Mouse (Mus musculus): ENCODE measurements around the gene Pigk. TPM values are rescaled to one million over a fixed set of nuclear protein-coding genes. Genes with fewer than 3 reads are reported as not detected.

The Pigk gene
- polyA plus RNA-seq, 1 experiment, result 5.8 TPM

DNA sequence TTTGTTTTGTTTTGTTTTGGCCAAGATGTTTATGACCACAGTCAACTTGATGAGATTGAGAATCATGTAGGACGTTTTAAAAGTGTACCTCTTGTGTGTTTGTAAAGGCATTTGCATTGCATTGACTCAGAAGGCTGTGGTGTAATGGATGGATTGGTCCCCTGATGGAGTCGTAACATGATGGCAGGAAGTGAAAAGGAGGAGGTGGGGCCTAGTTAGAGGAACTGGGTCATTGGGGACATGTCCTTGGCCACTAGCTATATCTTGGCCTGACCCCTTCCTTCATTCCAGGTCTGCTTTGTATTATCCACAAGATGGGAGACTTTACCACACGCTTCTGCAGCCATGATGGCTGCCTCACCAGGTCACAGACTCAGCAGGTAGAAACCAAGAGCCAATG is 217.5 kb downstream of the Pigk start:
- no peaks in the 10 kb centered on the region for H3K36me3 ChIP-seq (ENCODE audit: control insufficient read depth, insufficient read depth, low read length)
- H3K27ac ChIP-seq (ENCODE audit: insufficient read depth, low read length), result no peak overlapping the region
- H3K4me1 ChIP-seq (ENCODE audit: control insufficient read depth, insufficient read depth, insufficient read length), result peaks cover 15% of the 10 kb centered on the region; the same call in 1 of the 2 replicates
- H3K4me3 ChIP-seq (ENCODE audit: extremely low read depth, insufficient read depth, insufficient read length), result no peak overlapping the region
- H3K27me3 ChIP-seq (ENCODE audit: control insufficient read depth, insufficient read depth, low read length), result no peaks in the 10 kb centered on the region
- TF ChIP-seq CTCF (IDR thresholded peaks at IDR 0.05; ENCODE audit: extremely low read depth, insufficient read depth, insufficient read length, insufficient replicate concordance) (no peak), POLR2A (IDR thresholded peaks at IDR 0.05; ENCODE audit: low read depth, low read length) (no peak)
- no peak for DNase-seq (ENCODE audit: low read depth in 1 of 2, low spot score in 2 of 2)
- WGBS, result 72% methylated on average over 3 of the region's 3 CpGs

DNA sequence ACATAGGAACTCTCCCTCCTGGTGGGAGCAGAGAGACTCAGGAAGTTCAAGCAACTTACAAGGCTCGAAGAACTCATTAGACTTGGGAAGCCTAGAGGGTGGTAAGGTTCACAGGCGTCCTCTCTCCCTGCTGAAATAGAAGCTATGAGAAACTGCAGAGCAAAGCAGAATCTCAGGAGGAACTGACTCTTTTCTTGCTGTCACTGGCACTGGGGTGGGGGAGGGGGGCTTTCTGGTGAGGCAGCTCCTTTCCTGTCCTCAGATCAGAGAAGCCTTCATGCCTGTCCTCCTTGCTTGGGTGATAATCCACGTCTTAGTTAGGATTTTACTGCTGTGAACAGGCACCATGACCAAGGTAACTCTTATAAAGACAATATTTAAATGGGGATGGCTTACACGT is 218.2 kb downstream of the Pigk start:
- DNase-seq (ENCODE audit: low read depth in 1 of 2, low spot score in 2 of 2), result no peak
- no peak overlapping the region for H3K4me3 ChIP-seq (ENCODE audit: extremely low read depth, insufficient read depth, insufficient read length)
- no peak for TF ChIP-seq CTCF (IDR thresholded peaks at IDR 0.05; ENCODE audit: extremely low read depth, insufficient read depth, insufficient read length, insufficient replicate concordance)
- TF ChIP-seq POLR2A (IDR thresholded peaks at IDR 0.05; ENCODE audit: low read depth, low read length), result no peak
- no peaks in the 10 kb centered on the region for H3K27me3 ChIP-seq (ENCODE audit: control insufficient read depth, insufficient read depth, low read length)
- H3K4me1 ChIP-seq (ENCODE audit: control insufficient read depth, insufficient read depth, insufficient read length), result peaks cover 15% of the 10 kb centered on the region; the same call in 1 of the 2 replicates
- no peak overlapping the region for H3K27ac ChIP-seq (ENCODE audit: insufficient read depth, low read length)
- no peaks in the 10 kb centered on the region for H3K36me3 ChIP-seq (ENCODE audit: control insufficient read depth, insufficient read depth, low read length)
- WGBS, result 36% methylated on average over 4 of the region's 4 CpGs

DNA sequence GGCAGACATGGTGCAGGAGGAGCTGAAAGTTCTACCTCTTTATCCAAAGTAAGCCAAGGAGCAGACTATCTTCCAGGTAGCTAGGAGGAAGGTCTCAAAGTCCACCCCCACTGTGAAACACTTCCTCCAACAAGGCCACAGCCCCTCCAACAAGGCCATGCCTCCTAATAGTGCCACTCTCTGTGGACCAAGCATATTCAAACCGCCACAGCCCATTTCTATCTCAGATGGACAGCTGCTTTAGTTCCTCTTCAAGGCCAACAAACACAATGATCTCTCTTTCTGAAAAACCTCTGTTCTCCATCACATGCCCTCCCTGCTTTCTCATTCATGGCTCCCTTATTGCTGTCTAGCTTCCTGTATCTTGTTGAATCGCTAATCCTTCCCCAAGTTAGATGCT is 218.6 kb downstream of the Pigk start:
- peaks cover 15% of the 10 kb centered on the region; the same call in 1 of the 2 replicates for H3K4me1 ChIP-seq (ENCODE audit: control insufficient read depth, insufficient read depth, insufficient read length)
- no peak for DNase-seq (ENCODE audit: low read depth in 1 of 2, low spot score in 2 of 2)
- 74% methylated on average over 2 of the region's 2 CpGs for WGBS

DNA sequence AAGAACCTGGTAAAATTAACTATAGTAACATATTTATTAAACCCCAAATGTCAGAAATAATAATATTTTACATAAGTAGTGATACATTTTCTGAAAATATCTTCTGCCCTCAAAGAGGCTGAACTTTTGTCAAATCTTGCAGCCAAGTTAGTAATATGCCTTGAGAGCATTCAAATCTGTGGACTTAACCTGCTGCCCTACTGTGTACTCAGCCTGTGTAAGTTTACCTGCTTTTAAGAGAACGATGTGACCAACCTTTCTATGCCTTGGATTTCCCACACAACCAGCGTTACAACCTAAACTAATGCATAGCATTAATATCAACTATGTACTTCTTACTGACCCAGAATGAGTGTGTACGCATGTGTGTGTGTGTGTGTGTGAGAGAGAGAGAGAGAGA is 219.8 kb downstream of the Pigk start:
- no peak for TF ChIP-seq POLR2A (IDR thresholded peaks at IDR 0.05; ENCODE audit: low read depth, low read length)
- TF ChIP-seq CTCF (IDR thresholded peaks at IDR 0.05; ENCODE audit: extremely low read depth, insufficient read depth, insufficient read length, insufficient replicate concordance), result no peak
- Histone ChIP-seq H3K27ac (ENCODE audit: insufficient read depth, low read length) (no peak overlapping the region), H3K27me3 (ENCODE audit: control insufficient read depth, insufficient read depth, low read length) (no peaks in the 10 kb centered on the region), H3K4me1 (ENCODE audit: control insufficient read depth, insufficient read depth, insufficient read length) (peaks cover 15% of the 10 kb centered on the region; the same call in 1 of the 2 replicates), H3K36me3 (ENCODE audit: control insufficient read depth, insufficient read depth, low read length) (no peaks in the 10 kb centered on the region), H3K4me3 (ENCODE audit: extremely low read depth, insufficient read depth, insufficient read length) (no peak overlapping the region)
- no peak for DNase-seq (ENCODE audit: low read depth in 1 of 2, low spot score in 2 of 2)
- 95% methylated on average over 3 of the region's 3 CpGs for WGBS

More for the DNA sequence above, 218.6 kb downstream of the Pigk start:
- H3K36me3 ChIP-seq (ENCODE audit: control insufficient read depth, insufficient read depth, low read length), result no peaks in the 10 kb centered on the region
- TF ChIP-seq POLR2A (IDR thresholded peaks at IDR 0.05; ENCODE audit: low read depth, low read length) (no peak), CTCF (IDR thresholded peaks at IDR 0.05; ENCODE audit: extremely low read depth, insufficient read depth, insufficient read length, insufficient replicate concordance) (no peak)
- H3K27ac ChIP-seq (ENCODE audit: insufficient read depth, low read length), result no peak overlapping the region
- H3K27me3 ChIP-seq (ENCODE audit: control insufficient read depth, insufficient read depth, low read length), result no peaks in the 10 kb centered on the region
- no peak overlapping the region for H3K4me3 ChIP-seq (ENCODE audit: extremely low read depth, insufficient read depth, insufficient read length)

DNA sequence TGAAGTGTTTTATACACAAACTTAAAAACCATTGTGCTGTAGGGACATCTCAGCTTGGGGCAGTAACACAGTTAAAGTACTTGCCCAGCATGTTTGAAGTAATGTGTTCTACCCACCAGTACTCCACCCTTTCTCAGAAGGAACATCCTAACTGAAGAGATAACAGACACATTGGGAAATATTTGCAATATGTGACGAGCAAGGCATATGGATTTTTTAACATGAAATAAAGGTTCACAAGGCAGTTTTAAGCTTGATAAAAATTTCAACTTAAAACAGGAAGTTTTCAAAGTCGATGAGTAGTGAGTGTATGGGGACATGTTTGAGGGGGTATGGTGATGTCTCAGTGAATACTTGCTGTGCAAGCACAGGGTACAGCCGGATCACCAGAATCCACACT is 222.4 kb downstream of the Pigk start:
- H3K27ac ChIP-seq (ENCODE audit: insufficient read depth, low read length), result no peak overlapping the region
- no peaks in the 10 kb centered on the region for H3K27me3 ChIP-seq (ENCODE audit: control insufficient read depth, insufficient read depth, low read length)
- no peak for DNase-seq (ENCODE audit: low read depth in 1 of 2, low spot score in 2 of 2)
- TF ChIP-seq CTCF (IDR thresholded peaks at IDR 0.05; ENCODE audit: extremely low read depth, insufficient read depth, insufficient read length, insufficient replicate concordance), result no peak
- no peak for TF ChIP-seq POLR2A (IDR thresholded peaks at IDR 0.05; ENCODE audit: low read depth, low read length)
- peaks cover 6% of the 10 kb centered on the region; the same call in 1 of the 2 replicates for H3K4me1 ChIP-seq (ENCODE audit: control insufficient read depth, insufficient read depth, insufficient read length)
- no peak overlapping the region for H3K4me3 ChIP-seq (ENCODE audit: extremely low read depth, insufficient read depth, insufficient read length)
- WGBS, result 64% methylated on average over 3 of the region's 3 CpGs
- no peaks in the 10 kb centered on the region for H3K36me3 ChIP-seq (ENCODE audit: control insufficient read depth, insufficient read depth, low read length)

DNA sequence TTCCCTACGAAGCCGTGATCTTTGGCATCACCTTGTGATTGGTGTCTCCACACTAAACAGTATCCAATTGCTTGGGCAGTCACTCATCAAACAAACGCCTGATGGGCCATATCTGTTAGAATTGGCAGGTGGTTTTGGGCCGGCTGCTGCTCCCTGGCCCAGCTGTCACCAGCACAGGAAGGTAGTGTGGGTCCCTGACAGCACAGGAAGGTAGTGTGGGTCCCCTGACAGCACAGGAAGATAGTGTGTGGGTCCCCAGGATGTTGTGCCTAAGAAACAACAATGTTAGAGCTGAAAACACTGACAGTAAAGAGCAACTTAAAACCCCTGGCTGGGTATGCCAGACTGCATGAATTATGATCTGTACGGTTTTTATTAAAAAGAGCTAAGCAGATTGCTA is 227.8 kb downstream of the Pigk start:
- DNase-seq (ENCODE audit: low read depth in 1 of 2, low spot score in 2 of 2), result no peak
- 37% methylated on average over 5 of the region's 5 CpGs for WGBS
- Histone ChIP-seq H3K27ac (ENCODE audit: insufficient read depth, low read length) (peak overlapping the region; percentile 62), H3K4me1 (ENCODE audit: control insufficient read depth, insufficient read depth, insufficient read length) (peaks cover 2% of the 10 kb centered on the region; the same call in 1 of the 2 replicates), H3K36me3 (ENCODE audit: control insufficient read depth, insufficient read depth, low read length) (no peaks in the 10 kb centered on the region), H3K27me3 (ENCODE audit: control insufficient read depth, insufficient read depth, low read length) (no peaks in the 10 kb centered on the region), H3K4me3 (ENCODE audit: extremely low read depth, insufficient read depth, insufficient read length) (no peak overlapping the region)
- no peak for TF ChIP-seq POLR2A (IDR thresholded peaks at IDR 0.05; ENCODE audit: low read depth, low read length)
- TF ChIP-seq CTCF (IDR thresholded peaks at IDR 0.05; ENCODE audit: extremely low read depth, insufficient read depth, insufficient read length, insufficient replicate concordance), result no peak

DNA sequence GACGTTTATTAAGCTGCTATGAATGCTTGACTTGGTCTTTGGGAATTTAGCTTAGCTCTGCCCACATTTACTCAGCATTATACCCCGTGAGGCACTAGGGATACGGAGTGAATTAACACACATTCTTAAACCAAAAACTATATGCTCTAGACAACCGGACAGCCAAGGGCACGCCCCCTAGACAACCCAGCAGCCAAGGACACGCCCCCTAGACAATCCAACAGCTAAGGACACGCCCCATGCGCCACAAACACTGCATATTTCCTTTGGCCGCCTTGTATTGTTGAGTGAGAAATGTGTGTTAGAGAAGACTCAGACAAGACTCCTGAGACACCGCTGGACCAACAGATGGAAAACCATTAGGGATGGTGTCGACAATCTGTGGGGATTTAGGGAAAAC is 229.1 kb downstream of the Pigk start:
- Histone ChIP-seq H3K27ac (ENCODE audit: insufficient read depth, low read length) (peak overlapping the region; percentile 44; the same call in 1 of the 2 replicates), H3K4me1 (ENCODE audit: control insufficient read depth, insufficient read depth, insufficient read length) (peaks cover 2% of the 10 kb centered on the region; the same call in 1 of the 2 replicates), H3K27me3 (ENCODE audit: control insufficient read depth, insufficient read depth, low read length) (no peaks in the 10 kb centered on the region), H3K36me3 (ENCODE audit: control insufficient read depth, insufficient read depth, low read length) (no peaks in the 10 kb centered on the region), H3K4me3 (ENCODE audit: extremely low read depth, insufficient read depth, insufficient read length) (peak overlapping the region; percentile 18; the same call in 1 of the 2 replicates)
- WGBS, result 42% methylated on average over 11 of the region's 11 CpGs
- TF ChIP-seq CTCF (IDR thresholded peaks at IDR 0.05; ENCODE audit: extremely low read depth, insufficient read depth, insufficient read length, insufficient replicate concordance) (no peak), POLR2A (IDR thresholded peaks at IDR 0.05; ENCODE audit: low read depth, low read length) (no peak)
- DNase-seq (ENCODE audit: low read depth in 1 of 2, low spot score in 2 of 2), result peak in 1 of 2 experiments; percentile 40

Data from spleen, adult 2 months (tissue).